Mouse (Mus musculus) spleen, postnatal 36 days (tissue): ENCODE measurements around the gene Fbxl12.
"Not testable (repeated sequence)": the region's sequence is repeated elsewhere in the genome, so short reads cannot be mapped to it uniquely, and the experiment has no call there.

Source experiments
- DNase-seq, 2 experiments: peaks; one replicate each; pipeline ENCODE4 v3.0.0; 2022; ENCODE audit warnings: low spot score in 2 of 2, mixed read lengths in 1 of 2

Fbxl12 gene

GRCm38 (mm10) chr9:20644360-20645081 is at the start of gene Fbxl12:
Gene Fbxl12, minus strand, starts transcription at chr9:20644767.
- DNase-seq, result peak; percentile 77 to 80

- DNase-seq, result no peak
These were observed 48.3 kb upstream of the Fbxl12 start for GRCm38 (mm10) chr9:20692863-20693262.

DNA sequence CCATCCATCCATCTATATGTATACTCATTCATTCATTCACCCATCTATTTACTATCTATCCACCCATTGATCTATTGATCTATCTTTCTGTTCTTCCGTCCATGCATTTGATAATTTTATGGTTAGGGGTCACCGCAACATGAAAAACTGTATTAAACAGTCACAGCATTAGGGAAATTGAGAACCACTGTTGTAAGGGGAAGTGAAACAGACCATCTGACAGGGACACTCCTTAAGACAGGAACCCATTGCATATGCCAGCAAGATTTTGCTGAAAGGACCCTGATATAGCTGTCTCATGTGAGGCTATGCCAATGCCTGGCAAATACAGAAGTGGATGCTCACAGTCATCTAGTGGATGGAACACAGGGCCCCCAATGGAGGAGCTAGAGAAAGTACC is 45.9 kb upstream of the Fbxl12 start:
- not testable (repeated sequence) for DNase-seq

DNA sequence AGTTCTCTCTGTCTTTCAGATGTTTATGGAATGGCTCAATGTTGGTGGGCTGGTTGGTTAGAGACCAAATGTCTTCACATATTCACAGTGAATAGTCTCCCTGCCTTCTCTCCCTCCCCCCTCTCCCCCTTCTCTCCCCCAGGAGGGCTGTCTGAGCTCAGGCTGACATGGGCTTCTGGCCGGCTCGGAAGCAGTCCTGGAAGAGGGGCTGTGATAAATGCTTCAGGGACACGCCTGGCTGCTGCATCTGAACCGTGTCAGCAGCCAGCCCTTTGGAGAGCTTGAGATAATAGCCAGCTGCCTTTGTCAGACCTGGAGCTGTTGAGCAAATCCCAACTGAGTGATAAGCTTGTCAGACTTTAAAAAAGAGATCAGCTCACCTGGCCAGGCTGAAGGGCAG is 45.3 kb upstream of the Fbxl12 start:
- DNase-seq, result no peak

DNA sequence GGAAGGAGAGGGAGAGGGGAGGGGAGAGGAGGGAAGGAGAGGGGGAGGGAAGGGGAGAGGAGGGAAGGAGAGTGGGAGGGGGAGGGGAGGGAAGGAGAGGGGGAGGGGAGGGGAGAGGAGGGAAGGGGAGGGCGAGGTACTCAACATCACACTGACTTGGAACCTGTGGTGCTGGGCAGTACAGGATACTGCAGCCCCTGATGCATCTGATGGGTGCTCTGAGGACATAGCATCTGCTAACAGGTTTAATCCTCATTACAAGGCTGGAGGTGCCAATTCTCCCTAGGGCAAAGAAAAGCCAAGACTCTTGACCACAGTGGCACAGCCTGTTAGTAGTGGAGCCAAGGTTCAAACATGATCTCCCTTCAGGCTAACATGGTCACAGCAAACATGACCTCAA is 44.8 kb upstream of the Fbxl12 start:
- DNase-seq, result no peak

GRCm38 (mm10) chr9:20685081-20685861 is 40.7 kb upstream of the Fbxl12 start:
- no peak for DNase-seq

- DNase-seq, result no peak
These were observed 37.8 kb upstream of the Fbxl12 start for GRCm38 (mm10) chr9:20682389-20682722.

GRCm38 (mm10) chr9:20681546-20682388 is 37.2 kb upstream of the Fbxl12 start:
- no peak for DNase-seq

DNA sequence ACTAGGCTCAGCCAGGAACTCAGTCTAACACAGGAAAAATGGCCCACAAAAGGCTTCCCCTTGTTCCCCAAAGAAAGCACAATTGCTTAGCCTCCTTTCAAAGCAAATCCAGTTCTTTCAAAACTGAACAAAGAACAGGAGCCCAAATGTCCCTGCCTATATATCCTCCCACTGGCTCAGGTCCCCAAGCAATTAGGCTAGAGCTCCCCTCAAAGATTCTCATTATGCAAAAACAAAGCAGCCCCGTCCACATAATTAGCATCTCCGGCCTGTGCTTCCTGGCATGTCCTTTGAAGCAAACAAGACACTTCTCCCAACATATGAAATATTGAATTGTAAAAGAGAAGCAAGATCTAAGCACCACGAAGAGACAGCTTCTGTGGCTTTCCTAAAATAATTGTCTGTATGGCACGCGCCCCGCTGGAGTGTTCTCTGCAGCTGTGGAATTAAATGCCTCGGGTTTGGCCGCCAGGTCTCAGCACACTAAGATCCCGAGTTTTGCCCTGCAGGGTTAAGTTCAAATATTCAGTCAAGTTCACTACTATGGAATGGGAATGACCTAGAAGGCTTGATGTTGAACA is 35.9 kb upstream of the Fbxl12 start:
- no peak for DNase-seq

GRCm38 (mm10) chr9:20677892-20678291 is 33.3 kb upstream of the Fbxl12 start:
- DNase-seq, result no peak

GRCm38 (mm10) chr9:20672047-20672446 is 27.5 kb upstream of the Fbxl12 start:
- no peak for DNase-seq

GRCm38 (mm10) chr9:20668065-20668464 is 23.5 kb upstream of the Fbxl12 start:
- no peak for DNase-seq

GRCm38 (mm10) chr9:20666510-20667034 is 22.0 kb upstream of the Fbxl12 start:
- no peak for DNase-seq

GRCm38 (mm10) chr9:20665925-20666324 is 21.4 kb upstream of the Fbxl12 start:
- no peak for DNase-seq

DNA sequence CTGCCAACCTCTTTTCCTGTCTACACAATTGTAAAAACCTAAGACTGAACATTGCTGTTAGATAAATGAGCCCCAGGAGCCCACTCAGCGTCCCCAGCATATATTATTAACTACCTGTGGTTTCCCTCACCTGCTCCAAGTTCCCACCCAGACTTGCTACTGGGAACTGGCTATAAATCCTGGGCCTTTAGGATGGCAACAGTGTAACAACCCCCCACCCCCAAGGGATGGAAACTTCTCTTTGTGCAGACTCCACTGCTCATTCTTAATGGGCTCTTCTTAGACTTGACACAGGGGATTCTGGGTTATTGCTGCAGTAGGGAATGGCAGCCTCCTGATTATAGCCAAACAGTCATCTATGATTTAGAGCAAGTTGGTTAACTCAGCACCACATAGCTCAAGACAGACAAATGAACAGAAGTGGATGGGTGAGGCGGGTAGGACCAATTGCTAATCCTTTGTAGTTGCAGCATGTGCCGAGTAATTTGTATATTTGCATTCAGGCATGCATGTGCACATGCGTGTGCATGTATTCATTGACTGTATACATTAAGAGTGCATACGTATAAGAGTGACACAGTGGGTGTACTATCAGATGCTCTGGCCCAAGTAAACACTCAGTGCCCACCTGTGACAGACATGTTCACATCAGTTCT is 20.5 kb upstream of the Fbxl12 start:
- no peak for DNase-seq

- DNase-seq, result no peak
These were observed 19.8 kb upstream of the Fbxl12 start for GRCm38 (mm10) chr9:20664366-20664765.

GRCm38 (mm10) chr9:20663956-20664355 is 19.4 kb upstream of the Fbxl12 start:
- DNase-seq, result no peak

DNA sequence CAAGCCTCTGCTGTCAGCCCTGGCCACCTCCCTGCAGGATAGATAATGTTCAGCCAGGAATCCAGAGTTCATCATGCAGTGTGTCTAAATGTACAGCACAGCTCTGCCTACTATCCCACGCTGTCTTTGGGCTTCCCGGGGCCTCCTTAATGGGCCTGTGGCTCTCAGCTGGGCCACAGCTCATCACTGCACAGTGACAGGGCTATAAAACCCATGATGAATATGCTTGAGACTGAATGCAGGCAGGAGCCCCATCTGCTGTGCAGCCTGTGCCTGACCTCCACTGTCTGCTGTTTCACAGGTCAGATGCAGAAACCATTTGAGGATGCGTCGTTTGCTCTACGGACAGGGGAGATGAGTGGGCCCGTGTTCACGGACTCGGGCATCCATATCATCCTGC is 18.3 kb upstream of the Fbxl12 start:
- no peak for DNase-seq

DNA sequence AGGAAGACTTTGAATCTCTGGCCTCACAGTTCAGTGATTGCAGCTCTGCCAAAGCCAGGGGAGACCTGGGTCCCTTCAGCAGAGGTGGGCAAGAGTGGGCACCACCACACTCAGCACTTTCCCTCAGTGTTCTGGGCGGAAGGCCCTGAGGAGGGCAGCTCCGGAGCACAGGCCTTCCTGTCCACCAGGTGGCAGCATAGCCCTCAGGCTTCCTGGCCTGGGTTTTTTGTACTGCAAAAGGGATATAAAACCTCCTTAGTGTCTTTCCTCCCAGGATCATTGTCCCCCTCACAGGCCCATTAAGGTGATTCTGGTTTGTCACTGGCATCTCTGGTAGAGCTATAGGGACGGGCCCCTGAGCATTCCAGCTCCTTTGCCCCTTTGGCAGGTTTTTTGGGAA is 17.8 kb upstream of the Fbxl12 start:
- peak; percentile 27 to 39 for DNase-seq

GRCm38 (mm10) chr9:20657546-20657945 is 13.0 kb upstream of the Fbxl12 start:
- DNase-seq, result no peak

GRCm38 (mm10) chr9:20653859-20654258 is 9.3 kb upstream of the Fbxl12 start:
- DNase-seq, result no peak
